Mouse (Mus musculus): ENCODE measurements around the gene Enpep.

Enpep gene

DNA sequence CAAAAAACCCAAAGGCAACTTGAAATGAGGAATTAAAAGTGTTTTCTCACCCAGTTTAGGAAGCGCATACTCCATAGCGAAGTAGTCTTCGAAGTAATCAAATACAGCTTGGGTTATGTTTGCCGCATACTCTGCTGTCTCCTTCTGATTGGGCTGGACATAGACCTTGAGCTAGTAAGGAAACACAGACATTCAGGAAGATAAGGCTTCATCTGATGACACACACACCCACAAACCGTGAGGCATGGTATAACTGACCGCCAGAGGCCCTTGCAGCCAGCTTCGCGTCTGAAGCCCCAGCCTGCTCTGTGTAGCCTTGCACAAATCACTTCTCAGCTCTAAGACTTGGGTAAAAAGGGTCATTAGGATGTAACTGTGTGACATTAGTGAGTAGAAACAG lies 20.0 kb downstream of the Enpep start:
- DNase-seq (ENCODE audit: low spot score) = no peak

DNA sequence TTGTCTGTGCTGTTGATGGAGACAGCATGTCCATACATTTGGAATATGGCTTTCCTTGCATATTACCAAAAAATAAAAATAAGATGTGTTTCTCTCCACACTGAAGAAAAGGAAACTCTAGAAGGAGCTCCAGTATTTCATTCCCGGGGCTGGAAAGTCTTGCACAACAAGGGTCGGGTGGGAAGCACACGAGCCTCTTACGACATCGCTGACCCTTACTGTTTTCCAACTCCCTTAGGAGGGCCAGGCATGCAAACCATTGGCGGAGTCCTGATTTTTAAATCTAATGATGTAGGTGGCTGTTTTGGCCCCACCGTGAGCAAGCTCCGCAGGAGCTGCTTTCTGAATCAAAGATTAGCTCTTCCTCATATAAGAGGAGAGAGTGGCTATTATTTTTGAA lies 20.6 kb downstream of the Enpep start:
- DNase-seq (ENCODE audit: low spot score) = no peak

DNA sequence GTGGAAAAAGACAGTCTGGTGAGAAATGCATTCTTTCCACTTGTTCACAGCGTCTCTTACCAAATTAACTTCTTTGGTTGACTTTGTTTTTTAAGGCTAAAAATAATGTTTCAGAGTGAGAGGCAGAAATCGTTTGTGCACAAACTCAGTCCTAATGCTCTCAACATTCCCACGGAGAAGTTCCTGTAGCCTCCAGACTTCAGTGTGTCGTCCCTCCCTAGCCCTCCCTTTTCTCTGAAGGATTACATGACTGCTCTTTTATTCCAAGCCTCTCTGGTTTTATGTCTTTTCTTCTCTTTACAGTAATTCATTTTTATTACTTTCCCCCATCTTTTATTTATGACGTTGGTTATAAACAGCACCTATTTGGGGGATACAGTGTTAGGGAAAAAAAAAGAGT lies 22.6 kb downstream of the Enpep start:
- no peak for DNase-seq (ENCODE audit: low spot score)

DNA sequence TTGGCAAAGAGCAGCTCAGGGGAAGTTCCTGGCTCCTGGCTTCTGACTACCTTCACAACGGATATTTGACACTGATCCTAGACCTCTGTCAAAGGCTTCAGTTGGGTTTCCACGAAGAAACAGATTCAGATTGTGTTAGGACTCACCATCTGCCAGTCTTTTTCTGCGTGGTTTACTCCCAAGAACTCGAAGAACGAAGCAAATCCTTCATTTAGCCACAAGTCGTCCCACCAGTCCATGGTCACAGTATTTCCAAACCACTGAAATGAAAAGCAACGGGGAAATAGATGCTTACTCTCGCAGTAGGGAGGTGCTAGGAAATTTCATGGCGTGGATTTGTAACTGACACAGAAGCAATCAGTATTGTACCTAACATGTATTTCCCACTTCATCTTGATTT lies 23.6 kb downstream of the Enpep start:
- DNase-seq (ENCODE audit: low spot score) = no peak

DNA sequence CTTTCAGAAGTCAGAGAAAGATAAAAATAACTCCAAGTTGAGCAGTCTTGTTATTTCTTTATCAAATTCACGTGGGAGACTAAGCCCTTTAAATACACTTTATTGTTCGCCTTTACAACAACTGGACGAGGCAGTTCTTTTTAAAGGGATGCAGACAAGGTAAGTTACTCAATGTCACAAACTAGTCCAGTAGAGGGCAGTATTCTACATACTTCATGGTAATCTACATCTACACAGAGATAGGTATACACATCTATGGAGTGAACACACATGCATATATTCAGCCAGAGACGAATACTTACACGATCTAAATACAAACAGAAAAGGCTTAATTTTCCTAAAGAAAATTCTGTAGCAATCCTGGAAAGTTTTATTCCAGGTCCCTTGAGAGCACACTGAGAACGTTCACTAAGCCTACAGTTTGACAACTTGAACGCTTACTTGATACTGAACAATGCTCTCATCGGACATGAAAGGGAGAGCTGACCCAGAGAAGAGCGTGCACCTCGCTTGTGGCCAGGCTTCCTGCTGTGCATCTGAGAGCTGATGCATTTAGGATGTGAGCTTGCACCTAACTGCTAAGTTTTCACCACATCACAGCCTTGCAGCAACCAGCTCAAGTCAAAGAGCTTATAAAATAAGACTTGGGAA lies 24.3 kb downstream of the Enpep start:
- DNase-seq (ENCODE audit: low spot score) = peak; percentile 78

DNA sequence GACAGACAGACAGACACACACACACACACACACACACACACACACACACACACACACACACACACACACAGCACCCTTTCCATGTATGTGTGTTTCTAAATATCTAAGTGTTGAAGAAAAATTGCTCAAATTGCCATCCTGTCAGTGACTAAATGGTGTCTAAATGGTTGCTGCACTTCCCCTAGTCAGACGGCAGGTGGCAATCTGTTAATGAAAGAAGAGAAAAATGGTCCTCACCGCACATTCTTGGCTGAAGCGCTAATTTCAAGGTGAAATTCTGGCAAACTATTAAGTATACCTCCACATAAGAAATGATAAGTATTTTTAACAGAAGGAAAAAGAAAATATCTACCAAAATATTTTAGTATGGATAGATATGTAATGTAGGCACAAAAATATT lies 28.6 kb downstream of the Enpep start:
- DNase-seq (ENCODE audit: low spot score) = peak; percentile 26

DNA sequence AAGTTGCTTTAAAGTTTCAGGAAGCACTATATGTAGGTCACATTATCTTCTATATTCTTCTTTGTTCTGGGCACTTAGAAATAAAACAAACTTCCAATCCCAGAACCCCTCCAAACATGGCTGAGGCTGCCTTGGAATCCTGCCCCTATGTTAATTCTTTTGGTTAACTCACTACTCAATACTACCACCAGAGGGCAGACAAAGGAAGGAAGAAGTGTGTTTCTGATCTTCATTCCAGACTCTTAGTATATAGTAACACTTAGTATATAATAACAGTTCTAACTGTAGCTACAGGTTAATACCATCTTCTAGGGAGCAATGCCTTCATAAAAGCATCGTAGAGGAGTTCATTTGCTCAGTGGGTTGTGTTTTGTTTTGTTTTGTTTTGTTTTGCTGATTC lies 32.6 kb downstream of the Enpep start:
- DNase-seq (ENCODE audit: low spot score) = peak; percentile 32

DNA sequence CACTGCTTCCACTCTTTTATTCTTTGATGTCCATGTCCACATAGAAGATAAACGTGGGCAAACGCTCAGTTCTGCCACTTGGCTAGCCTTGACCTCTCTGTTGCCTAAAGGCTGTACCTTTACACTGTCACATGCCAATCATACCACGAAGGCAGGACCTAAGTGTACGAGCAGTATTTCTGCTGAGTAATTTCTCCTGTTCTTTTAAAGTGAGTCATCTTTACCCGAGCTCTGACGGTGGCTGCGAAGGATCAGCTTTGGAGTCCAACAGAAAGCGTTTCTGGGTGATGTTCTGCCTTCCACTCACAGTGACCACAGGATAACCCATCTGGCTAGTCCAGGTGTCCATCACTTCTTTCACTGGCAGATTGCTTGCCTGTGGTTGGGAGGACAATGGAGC lies 33.9 kb downstream of the Enpep start:
- DNase-seq (ENCODE audit: low spot score) = no peak

DNA sequence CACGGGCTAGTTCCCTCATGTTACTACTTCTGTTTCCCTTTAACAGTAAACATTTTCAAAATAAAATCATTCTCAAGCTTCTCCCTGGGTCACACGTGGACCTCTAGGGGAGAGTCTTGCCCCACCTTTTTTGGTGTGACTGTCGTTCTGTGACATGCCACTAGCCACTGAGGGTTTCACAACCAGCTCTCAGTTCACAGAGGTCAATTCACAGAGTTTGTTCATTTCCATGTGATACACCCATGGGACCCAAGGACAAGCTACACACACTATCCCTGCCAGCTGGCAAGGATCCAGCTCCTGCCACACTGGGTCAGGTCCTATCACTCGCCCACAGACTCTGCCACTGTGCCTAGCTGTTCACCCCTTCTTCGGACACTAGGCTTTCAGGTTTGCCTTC lies 35.5 kb downstream of the Enpep start:
- DNase-seq (ENCODE audit: low spot score) = no peak

DNA sequence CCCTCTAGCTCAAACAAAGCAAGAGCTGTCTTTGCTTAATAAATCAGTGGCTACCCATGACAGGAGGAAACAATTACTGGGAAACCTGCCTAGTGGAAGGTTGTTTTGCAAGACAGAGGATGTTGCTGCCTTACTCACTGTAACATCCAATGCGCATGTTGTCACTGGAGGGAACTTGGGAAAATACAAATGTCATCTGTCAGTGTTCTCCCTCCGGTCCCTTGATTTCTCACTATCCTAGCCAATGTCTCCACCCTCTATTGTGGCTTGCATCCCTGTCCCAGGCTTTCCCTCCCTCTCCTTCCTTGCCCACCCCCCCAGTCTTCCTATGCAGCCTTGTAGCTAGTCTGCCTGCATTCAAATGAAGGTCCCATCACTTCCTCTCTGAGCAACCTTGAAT lies 36.6 kb downstream of the Enpep start:
- no peak for DNase-seq (ENCODE audit: low spot score)

DNA sequence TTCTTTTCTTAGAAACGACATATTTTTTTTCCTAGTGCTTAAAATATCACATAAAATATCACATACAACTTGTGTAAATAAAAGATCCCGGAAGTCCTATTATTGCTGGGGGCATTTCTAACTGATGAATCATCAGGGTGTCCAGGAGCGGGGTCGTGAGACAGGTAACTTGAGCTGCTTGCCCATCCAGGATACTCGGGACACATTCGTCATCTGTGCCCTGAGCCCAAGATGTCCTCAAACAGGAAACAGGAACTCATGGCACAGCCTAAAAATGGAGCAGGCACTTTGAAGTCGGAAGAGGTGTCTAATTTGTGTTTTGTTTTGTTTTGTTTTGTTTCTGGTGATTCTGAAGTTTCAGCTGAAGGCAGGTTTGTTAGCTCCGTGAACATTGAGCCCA lies 43.0 kb downstream of the Enpep start:
- no peak for DNase-seq (ENCODE audit: low spot score)

DNA sequence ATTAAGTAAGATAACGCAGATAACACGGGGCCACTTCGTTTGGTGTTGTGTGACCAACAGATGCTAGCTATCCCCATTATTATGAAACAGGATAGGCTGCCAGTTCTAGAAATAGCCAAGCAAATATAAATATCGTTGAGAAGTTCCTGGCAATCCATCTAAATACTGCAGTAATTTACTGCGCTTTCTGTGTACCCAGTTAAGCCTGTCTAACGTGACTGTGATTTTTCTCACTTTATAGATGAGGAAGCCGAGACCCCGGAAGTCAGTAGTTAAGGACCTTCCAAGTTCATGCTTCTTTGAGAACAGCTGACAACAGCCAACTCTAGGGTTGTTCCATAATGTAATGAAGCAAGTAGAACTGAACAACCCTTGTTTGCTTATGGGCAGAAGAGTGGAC lies 45.4 kb downstream of the Enpep start:
- no peak for DNase-seq (ENCODE audit: low spot score)

DNA sequence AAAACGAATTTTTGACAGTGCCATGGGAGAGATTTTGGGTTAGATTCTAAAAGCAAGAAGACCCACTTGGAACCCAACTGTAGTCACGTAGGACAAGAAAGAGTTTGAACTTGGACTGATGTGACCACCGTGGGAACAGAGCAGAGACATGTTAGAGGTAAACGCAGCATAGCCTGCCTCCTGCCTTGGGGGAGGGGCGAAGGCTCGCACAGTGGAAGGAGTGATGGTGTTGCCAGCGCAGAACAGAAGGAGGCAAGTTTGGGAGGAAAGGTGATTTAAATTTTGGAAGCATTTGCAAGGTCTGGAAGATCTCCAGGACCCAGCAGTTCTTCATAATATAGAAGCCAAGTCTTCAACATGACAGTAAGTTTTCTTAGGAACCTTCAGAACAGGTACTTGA lies 46.1 kb downstream of the Enpep start:
- no peak for DNase-seq (ENCODE audit: low spot score)

DNA sequence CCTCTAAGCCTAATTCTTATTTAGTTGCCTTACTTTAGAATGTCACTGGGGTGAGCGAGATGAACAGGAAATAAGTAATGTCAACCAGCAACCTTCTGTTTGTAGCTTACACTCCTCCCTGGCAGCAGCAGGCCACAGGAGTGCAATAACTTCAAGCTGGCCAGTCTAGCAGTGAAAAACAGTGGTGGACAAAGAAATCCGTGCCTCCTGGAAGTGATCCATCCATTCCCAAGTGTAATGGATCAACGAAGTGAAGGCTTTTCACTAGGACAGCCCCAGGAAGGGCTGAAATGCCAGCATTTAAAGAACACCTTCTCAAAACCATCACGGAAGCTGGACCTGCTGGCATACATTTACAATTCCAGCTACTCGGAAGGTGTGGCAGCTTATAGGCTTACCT lies 48.2 kb downstream of the Enpep start:
- no peak for DNase-seq (ENCODE audit: low spot score)

DNA sequence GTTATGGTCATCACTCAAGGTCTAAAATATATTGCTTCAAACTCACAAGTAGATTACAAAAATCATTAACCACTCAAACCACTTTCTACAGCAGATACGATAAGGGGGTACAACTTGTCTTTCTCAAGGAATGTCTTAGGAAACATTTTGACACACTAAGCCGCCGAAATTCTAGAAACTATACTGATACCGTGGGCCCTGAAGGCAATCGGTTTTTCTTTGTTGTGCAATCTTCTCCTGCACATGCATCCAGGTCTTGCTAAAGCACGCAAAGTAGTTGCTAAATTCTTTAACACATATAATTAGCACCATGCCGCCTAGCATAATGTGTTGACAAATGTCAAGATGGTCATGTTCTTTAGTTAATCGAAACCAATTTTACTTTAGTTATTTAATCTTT lies 53.1 kb downstream of the Enpep start:
- no peak for DNase-seq (ENCODE audit: low spot score)

DNA sequence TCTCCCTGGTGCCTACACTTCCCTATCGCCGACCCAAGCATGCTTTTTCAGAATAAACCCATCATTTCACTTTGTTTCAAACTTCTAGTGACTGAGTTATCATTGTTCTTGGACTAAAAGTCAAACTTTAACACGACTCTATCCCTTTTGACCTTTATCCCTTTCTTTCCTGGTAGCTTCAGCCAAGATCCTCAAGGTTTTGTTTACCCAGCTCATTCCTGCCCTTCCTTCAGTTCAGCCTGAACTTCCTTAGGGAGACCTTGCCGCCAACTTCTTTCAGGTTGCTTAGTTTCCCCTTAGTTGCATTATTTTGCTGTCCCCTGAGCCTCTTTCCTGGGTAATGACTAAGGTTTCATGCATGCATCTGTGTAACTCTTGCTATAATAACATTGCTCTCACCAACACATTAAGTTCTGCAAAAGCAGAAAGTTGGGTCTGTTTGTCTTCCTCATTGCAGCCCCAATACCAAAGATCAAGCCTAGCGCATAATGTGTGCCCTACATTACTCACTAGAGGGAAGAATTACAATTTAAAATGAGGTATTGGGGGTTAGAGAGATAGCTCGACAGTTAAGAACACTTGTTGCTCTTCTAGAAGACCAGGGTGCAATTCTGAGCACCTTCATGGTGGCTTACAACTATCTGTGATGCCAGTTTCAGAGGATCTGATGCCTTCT lies 59.2 kb downstream of the Enpep start:
- DNase-seq (ENCODE audit: low spot score) = no peak

DNA sequence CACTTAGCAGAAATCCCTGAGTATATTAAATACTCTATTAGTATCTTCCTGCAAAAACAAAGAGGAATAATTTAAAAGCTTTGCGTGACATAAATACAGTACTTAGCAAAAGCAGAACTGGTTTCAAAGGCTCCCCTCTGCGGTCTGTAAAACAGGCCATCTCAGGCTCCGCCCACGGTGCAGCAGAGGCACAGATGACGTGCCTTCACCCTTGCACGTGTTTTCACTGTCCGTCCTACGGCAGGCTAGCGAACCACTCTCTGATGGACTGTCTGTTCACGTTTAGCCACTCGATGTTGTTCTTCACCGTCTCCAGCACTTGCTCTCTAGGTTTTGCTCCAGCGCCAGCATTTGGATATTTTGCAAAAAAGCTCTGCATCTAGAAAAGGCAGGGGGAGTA lies 62.5 kb downstream of the Enpep start:
- no peak for DNase-seq (ENCODE audit: low spot score)

DNA sequence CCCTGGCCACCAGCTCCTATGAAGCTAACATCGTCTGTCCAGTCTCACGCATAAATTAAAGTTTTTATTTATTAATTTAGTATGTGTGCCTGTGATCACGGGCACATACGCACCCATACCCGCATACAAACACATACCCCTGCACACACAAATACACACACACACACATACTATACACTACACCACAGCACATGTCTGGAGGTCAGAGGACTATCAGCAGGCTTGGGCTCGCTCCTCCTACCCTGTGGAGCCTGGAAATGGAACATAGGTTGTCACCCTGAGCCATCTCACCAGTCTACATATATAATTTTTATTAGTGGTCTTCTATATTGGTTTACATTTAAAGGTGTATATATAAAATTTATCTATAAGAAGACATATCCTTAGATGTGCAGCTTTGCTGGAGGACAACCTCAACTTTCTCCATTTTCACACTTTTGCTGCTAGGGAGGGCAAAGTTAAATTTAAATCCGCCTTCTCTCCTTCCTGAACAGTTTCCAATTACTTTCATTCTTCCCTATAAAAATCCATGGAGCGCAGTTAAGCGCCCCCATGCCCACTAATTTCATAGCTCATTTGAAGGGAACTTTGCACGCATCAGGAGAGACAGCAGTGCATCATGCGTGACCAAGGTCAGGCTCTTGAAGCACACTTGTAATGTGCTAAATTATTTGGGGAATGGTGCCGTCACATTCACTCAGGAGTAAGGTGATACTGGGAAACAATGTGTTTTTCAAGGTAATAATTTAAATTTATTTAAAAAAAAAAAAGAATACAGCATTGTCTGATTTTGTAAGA lies 63.4 kb downstream of the Enpep start:
- no peak for DNase-seq (ENCODE audit: low spot score)

DNA sequence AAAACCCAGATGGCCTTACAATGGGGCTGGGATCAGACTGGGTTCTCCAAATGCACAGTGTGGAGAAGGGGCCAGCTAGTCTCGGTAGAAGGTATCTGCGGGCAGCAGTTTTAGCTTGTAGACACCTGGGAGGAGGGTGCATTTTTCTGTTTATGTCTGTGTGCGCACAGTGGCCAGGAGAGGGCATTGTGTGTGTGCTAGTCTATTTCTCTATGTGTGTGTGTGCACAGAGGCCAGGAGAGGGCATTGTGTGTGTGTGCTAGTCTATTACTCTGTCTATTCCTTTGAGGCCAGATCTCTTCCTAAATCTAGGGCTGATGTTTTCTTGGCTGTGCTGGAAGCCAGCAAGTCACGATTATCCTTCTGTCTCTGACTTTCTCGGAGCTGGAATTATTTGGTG lies 74.0 kb downstream of the Enpep start:
- no peak for DNase-seq (ENCODE audit: low spot score)

DNA sequence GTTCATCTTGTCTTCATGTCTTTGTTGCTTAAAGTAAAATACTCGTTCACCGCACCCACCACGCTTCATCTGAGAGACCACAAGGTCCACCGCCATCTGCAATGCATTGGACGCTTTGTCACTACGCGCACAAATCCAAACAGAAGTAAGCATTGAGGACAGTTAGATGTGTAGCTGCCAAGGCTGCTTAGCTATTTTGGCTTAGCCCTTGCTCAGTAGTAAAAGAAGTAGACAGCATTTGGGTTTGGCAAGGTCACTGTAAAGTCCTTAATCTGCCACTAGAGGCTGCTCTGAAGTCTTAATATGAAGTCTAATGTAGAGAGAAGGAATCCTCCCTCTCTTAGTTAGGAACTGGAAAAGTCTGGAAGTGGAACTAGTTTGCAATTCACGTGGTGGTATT lies 75.8 kb downstream of the Enpep start:
- no peak for DNase-seq (ENCODE audit: low spot score)

DNA sequence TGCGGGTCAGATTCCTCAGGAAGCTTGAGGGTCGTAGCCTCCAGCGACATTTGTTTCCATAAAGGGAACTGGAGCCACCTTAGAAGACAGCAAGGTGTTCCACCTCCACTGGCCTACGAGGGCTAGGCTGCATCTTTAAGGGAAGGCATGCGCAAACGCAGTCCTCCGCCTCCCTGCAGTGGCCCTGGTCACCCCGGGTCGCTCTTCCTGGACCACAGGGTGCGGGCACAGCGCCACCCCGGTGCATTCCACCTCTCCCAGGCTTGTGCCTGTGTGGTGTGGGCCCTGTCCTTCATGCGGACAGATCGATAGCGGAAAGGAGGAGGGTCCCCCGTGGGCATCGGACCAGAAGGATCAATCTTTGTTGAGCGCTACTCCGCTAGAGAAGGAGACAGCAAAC lies 76.2 kb downstream of the Enpep start:
- no peak for DNase-seq (ENCODE audit: low spot score)

DNA sequence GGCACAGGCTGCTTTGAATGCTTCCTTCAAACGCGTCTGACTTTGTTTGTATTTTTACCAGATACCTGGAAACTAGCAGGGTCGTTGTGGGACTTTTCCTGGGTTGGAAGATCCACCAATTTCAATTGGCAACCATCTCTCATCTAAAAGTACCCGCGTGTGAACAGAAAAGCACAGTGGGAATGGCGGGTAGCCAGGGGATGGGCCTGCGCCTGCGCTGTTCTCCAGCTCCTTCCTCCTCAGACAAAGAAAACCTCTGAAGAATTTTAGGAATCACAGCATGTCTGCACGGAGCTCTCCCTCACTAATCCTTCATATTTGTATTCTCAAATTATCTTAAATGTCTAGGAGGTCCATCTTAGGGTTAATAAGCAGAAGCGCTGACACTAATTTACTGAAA lies 78.3 kb downstream of the Enpep start:
- no peak for DNase-seq (ENCODE audit: low spot score)

DNA sequence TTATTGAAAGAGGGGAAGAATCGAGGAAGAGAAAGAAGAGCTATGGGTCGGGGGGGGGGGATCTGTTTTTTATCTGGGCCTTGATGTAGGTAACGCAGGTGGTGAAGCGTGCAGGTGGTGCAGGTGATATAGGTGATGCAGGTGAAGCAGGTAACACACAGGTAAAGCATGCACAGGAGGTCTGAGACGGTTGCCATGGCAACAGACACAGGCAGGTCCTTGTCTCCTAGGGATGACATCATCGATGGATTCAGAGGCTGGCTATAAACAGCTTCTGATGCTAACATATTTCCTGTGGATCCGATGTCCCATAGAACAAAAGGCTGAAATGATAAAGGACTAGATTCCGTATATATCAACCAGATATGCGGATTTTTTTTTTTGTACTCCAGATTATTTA lies 81.5 kb downstream of the Enpep start:
- no peak for DNase-seq (ENCODE audit: low spot score)

All from layer of hippocampus, adult 9-10 months (tissue).